Mouse (Mus musculus): Measurements from ENCODE around the gene Swap70. TPM values are rescaled to one million over a fixed set of nuclear protein-coding genes. Genes with fewer than 3 reads are reported as not detected.
A peak's percentile ranks its signal among the peaks of the same experiment; 100 is the strongest.

Swap70 gene
- polyA plus RNA-seq, 1 experiment from 2014 or later: 10.7 TPM

DNA sequence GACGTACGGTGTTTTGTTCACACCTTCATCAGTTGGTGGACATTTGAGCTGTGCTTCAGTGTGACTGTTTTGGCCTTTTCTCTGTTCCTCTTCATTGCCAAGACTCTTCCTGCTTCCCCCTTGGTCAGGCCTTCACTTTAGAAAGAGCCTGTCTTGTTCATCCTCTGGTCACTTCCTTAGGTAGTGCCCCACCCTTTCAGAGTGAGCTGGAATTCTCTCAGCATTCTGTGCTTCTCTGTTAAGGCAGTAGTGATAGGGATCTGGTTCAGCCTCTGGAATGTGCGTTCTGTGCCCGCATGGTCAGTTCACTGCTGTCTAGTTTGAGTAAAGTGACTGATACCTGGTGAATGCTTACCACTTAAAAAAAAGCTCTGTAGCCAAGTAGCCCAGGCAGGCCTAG, 27.2 kb downstream of the Swap70 start:
- no peaks in the 10 kb centered on the region for H3K9me3 ChIP-seq (ENCODE audit: control insufficient read depth, low read length)
- WGBS: 88% methylated on average over 4 of the region's 4 CpGs
- no peak overlapping the region for H3K4me2 ChIP-seq (replicated peaks; ENCODE audit: low read depth)
- H3K27ac ChIP-seq (replicated peaks): no peak overlapping the region
- DNase-seq (ENCODE audit: low spot score): no peak
- H3K4me3 ChIP-seq (ENCODE audit: low read depth, low read length): no peak overlapping the region
- H3K9ac ChIP-seq (ENCODE audit: low read length): no peak overlapping the region
- H3K27me3 ChIP-seq (ENCODE audit: control insufficient read depth, insufficient read depth, low read length): no peaks in the 10 kb centered on the region
- peaks cover 2% of the 10 kb centered on the region; the same call in 1 of the 2 replicates for H3K36me3 ChIP-seq (ENCODE audit: control insufficient read depth, insufficient read depth, low read length)
- no peak for ATAC-seq (ENCODE audit: low FRiP score, low TSS enrichment)
- H3K4me1 ChIP-seq (replicated peaks; ENCODE audit: control insufficient read depth, insufficient read depth): no peaks in the 10 kb centered on the region
- TF ChIP-seq CTCF (IDR thresholded peaks at IDR 0.05; ENCODE audit: low read depth) (no peak), EP300 (optimal IDR thresholded peaks at IDR 0.05) (no peak)

DNA sequence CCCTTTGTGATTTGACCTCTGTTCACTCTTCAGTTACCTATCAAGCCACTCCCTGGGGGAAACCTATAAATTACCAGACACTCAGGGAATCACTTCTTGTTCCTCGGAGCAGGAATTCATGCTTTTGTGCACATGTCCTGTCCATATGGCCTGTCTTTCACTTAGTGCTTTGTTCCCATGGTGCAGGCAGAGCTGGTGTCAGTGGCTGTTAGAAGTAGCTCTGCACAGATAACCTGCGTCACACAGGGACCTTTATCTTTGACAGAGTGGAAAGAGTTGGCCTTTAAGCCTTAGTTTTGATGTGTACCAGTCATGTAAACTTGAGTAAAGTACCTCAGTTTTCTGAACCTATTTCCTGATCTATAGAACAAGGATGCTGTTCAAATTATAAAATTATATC, 32.4 kb downstream of the Swap70 start:
- Histone ChIP-seq H3K4me1 (replicated peaks; ENCODE audit: control insufficient read depth, insufficient read depth) (no peaks in the 10 kb centered on the region), H3K27me3 (ENCODE audit: control insufficient read depth, insufficient read depth, low read length) (no peaks in the 10 kb centered on the region), H3K36me3 (ENCODE audit: control insufficient read depth, insufficient read depth, low read length) (peaks cover 2% of the 10 kb centered on the region; the same call in 1 of the 2 replicates), H3K9me3 (ENCODE audit: control insufficient read depth, low read length) (no peaks in the 10 kb centered on the region), H3K4me2 (replicated peaks; ENCODE audit: low read depth) (no peak overlapping the region), H3K27ac (replicated peaks) (no peak overlapping the region), H3K4me3 (ENCODE audit: low read depth, low read length) (no peak overlapping the region), H3K9ac (ENCODE audit: low read length) (no peak overlapping the region)
- DNase-seq (ENCODE audit: low spot score) (no peak), ATAC-seq (ENCODE audit: low FRiP score, low TSS enrichment) (no peak)
- WGBS: 62% methylated on average over 2 of the region's 2 CpGs
- no peak for TF ChIP-seq EP300 (optimal IDR thresholded peaks at IDR 0.05)
- TF ChIP-seq CTCF (IDR thresholded peaks at IDR 0.05; ENCODE audit: low read depth): no peak

- H3K36me3 ChIP-seq (ENCODE audit: control insufficient read depth, insufficient read depth, low read length): peaks cover 2% of the 10 kb centered on the region; the same call in 1 of the 2 replicates
- ATAC-seq (ENCODE audit: low FRiP score, low TSS enrichment): no peak
Measured at GRCm38 (mm10) chr7:110254395-110254794, 32.9 kb downstream of the Swap70 start.

DNA sequence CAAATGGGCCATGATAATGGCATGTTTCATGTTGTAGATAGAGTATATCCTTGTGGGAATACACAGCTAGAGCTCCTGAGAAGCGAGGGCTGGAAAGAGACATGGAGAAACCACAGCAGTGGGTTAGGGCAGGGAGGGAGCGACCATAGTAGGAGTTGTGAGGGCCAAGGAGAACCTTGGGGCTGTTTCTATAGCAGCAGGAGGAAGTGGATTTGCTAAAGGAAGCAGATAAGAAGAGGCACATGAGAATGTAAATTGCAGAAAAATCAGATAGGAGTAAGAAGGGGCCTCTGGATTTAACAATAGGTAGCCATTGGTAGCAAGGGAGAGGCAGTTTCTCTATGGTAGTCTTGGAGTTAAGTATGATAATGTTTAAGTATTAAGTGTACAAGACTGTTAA, 35.5 kb downstream of the Swap70 start:
- WGBS: 72% methylated on average over 2 of the region's 2 CpGs
- DNase-seq (ENCODE audit: low spot score) (no peak), ATAC-seq (ENCODE audit: low FRiP score, low TSS enrichment) (no peak)
- no peak overlapping the region for H3K4me2 ChIP-seq (replicated peaks; ENCODE audit: low read depth)
- TF ChIP-seq EP300 (optimal IDR thresholded peaks at IDR 0.05) (no peak), CTCF (IDR thresholded peaks at IDR 0.05; ENCODE audit: low read depth) (no peak)
- no peak overlapping the region for H3K27ac ChIP-seq (replicated peaks)
- peaks cover 3% of the 10 kb centered on the region; the same call in 1 of the 2 replicates for H3K4me1 ChIP-seq (replicated peaks; ENCODE audit: control insufficient read depth, insufficient read depth)
- peaks cover 2% of the 10 kb centered on the region; the same call in 1 of the 2 replicates for H3K36me3 ChIP-seq (ENCODE audit: control insufficient read depth, insufficient read depth, low read length)
- H3K27me3 ChIP-seq (ENCODE audit: control insufficient read depth, insufficient read depth, low read length): no peaks in the 10 kb centered on the region
- H3K4me3 ChIP-seq (ENCODE audit: low read depth, low read length): no peak overlapping the region
- H3K9me3 ChIP-seq (ENCODE audit: control insufficient read depth, low read length): no peaks in the 10 kb centered on the region
- H3K9ac ChIP-seq (ENCODE audit: low read length): no peak overlapping the region

More at GRCm38 (mm10) chr7:110254395-110254794, 32.9 kb downstream of the Swap70 start:
- 66% methylated on average over 5 of the region's 5 CpGs for WGBS
- Histone ChIP-seq H3K4me2 (replicated peaks; ENCODE audit: low read depth) (no peak overlapping the region), H3K27me3 (ENCODE audit: control insufficient read depth, insufficient read depth, low read length) (no peaks in the 10 kb centered on the region), H3K9me3 (ENCODE audit: control insufficient read depth, low read length) (no peaks in the 10 kb centered on the region), H3K4me1 (replicated peaks; ENCODE audit: control insufficient read depth, insufficient read depth) (no peaks in the 10 kb centered on the region), H3K9ac (ENCODE audit: low read length) (no peak overlapping the region), H3K4me3 (ENCODE audit: low read depth, low read length) (no peak overlapping the region), H3K27ac (replicated peaks) (no peak overlapping the region)
- TF ChIP-seq CTCF (IDR thresholded peaks at IDR 0.05; ENCODE audit: low read depth): no peak
- no peak for TF ChIP-seq EP300 (optimal IDR thresholded peaks at IDR 0.05)
- DNase-seq (ENCODE audit: low spot score): no peak

DNA sequence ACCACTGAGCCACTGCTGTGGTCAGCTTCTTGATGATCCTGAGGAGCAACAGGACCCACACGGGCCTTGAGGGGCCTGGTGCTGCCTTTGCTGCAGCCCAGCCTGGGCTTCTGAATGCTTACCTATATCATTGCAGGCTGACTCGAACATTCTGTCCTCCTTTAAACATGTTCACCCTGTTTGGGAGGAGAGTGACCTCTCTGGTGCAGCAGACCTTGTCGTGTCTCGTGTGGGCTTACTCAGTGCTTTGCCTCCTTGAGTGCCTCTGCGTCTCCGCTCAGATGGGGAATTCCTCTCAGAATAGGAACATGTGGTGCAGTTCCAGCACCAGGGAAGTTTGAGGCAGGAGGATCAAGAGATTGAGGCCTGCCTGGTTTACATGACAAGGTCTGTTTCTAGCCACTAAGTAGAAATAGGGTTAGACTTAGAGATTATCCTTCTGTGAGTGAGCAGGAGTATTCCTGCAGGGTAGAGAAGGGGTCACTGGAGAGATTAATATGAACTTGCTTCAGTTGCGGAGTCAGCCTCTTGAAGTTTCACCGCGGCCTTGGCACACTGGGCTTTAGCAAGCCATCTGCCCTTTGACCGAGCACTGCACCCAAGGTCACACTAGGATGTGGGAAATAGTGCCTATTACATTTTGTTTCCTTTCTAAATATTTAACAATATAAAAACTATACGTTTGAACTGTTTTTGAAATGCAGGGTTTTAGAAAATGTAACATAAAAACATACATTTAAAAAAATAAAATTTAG, 36.9 kb downstream of the Swap70 start:
- H3K27ac ChIP-seq (replicated peaks): peak overlapping the region; percentile 24; the same call in 1 of the 2 replicates
- TF ChIP-seq CTCF (IDR thresholded peaks at IDR 0.05; ENCODE audit: low read depth) (no peak), EP300 (optimal IDR thresholded peaks at IDR 0.05) (no peak)
- H3K9me3 ChIP-seq (ENCODE audit: control insufficient read depth, low read length): no peaks in the 10 kb centered on the region
- DNase-seq (ENCODE audit: low spot score) (no peak), ATAC-seq (ENCODE audit: low FRiP score, low TSS enrichment) (no peak)
- H3K4me2 ChIP-seq (replicated peaks; ENCODE audit: low read depth): no peak overlapping the region
- H3K9ac ChIP-seq (ENCODE audit: low read length): no peak overlapping the region
- no peak overlapping the region for H3K4me3 ChIP-seq (ENCODE audit: low read depth, low read length)
- WGBS: 77% methylated on average over 11 of the region's 11 CpGs
- H3K27me3 ChIP-seq (ENCODE audit: control insufficient read depth, insufficient read depth, low read length): no peaks in the 10 kb centered on the region
- H3K4me1 ChIP-seq (replicated peaks; ENCODE audit: control insufficient read depth, insufficient read depth): peaks cover 3% of the 10 kb centered on the region; the same call in 1 of the 2 replicates
- no peaks in the 10 kb centered on the region for H3K36me3 ChIP-seq (ENCODE audit: control insufficient read depth, insufficient read depth, low read length)

All from stomach, postnatal 0 days (tissue).